Mouse (Mus musculus): Measurements from ENCODE around the gene Cadm1. TPM values are rescaled to one million over a fixed set of nuclear protein-coding genes. Genes with fewer than 3 reads are reported as not detected.

The Cadm1 gene
- polyA plus RNA-seq, 1 experiment from 2014 or later, result 7.4 TPM

GRCm38 (mm10) chr9:47608921-47609320 lies 78.9 kb downstream of the Cadm1 start:
- Histone ChIP-seq H3K4me2 (no peak overlapping the region), H3K9ac (no peak overlapping the region), H3K36me3 (no peaks in the 10 kb centered on the region), H3K4me1 (replicated peaks) (no peaks in the 10 kb centered on the region), H3K27me3 (no peaks in the 10 kb centered on the region), H3K27ac (no peak overlapping the region), H3K9me3 (replicated peaks) (no peaks in the 10 kb centered on the region), H3K4me3 (replicated peaks) (no peak overlapping the region)
- ATAC-seq (ENCODE audit: low read depth), result no peak
- WGBS (ENCODE audit: insufficient replicate concordance), result 51% methylated on average over 6 of the region's 6 CpGs
- no peak for DNase-seq

- Histone ChIP-seq H3K36me3 (no peaks in the 10 kb centered on the region), H3K9ac (no peak overlapping the region), H3K27me3 (no peaks in the 10 kb centered on the region), H3K27ac (no peak overlapping the region), H3K9me3 (replicated peaks) (no peaks in the 10 kb centered on the region), H3K4me2 (no peak overlapping the region), H3K4me3 (replicated peaks) (no peak overlapping the region), H3K4me1 (replicated peaks) (no peaks in the 10 kb centered on the region)
- no peak for ATAC-seq (ENCODE audit: low read depth)
- WGBS (ENCODE audit: insufficient replicate concordance), result 59% methylated on average over 4 of the region's 4 CpGs
- DNase-seq, result no peak
Measured at GRCm38 (mm10) chr9:47609443-47609842, 79.5 kb downstream of the Cadm1 start.

- 67% methylated on average over 11 of the region's 11 CpGs for WGBS (ENCODE audit: insufficient replicate concordance)
- no peaks in the 10 kb centered on the region for H3K27me3 ChIP-seq
- H3K4me2 ChIP-seq, result no peak overlapping the region
- no peak overlapping the region for H3K27ac ChIP-seq
- no peaks in the 10 kb centered on the region for H3K9me3 ChIP-seq (replicated peaks)
- ATAC-seq (ENCODE audit: low read depth) (no peak), DNase-seq (no peak)
- H3K4me3 ChIP-seq (replicated peaks), result no peak overlapping the region
- H3K36me3 ChIP-seq, result no peaks in the 10 kb centered on the region
- H3K9ac ChIP-seq, result no peak overlapping the region
- no peaks in the 10 kb centered on the region for H3K4me1 ChIP-seq (replicated peaks)
Measured at GRCm38 (mm10) chr9:47610316-47610715, 80.3 kb downstream of the Cadm1 start.

- H3K9ac ChIP-seq, result no peak overlapping the region
- no peaks in the 10 kb centered on the region for H3K9me3 ChIP-seq (replicated peaks)
- H3K4me2 ChIP-seq, result no peak overlapping the region
- ATAC-seq (ENCODE audit: low read depth) (no peak), DNase-seq (no peak)
- H3K4me1 ChIP-seq (replicated peaks), result no peaks in the 10 kb centered on the region
- no peaks in the 10 kb centered on the region for H3K27me3 ChIP-seq
- no peak overlapping the region for H3K27ac ChIP-seq
- H3K4me3 ChIP-seq (replicated peaks), result no peak overlapping the region
- H3K36me3 ChIP-seq, result no peaks in the 10 kb centered on the region
- 65% methylated on average over 13 of the region's 13 CpGs for WGBS (ENCODE audit: insufficient replicate concordance)
Measured at GRCm38 (mm10) chr9:47612894-47613412, 83.0 kb downstream of the Cadm1 start.

GRCm38 (mm10) chr9:47615049-47615448 lies 85.1 kb downstream of the Cadm1 start:
- no peak overlapping the region for H3K9ac ChIP-seq
- DNase-seq (no peak), ATAC-seq (ENCODE audit: low read depth) (no peak)
- 62% methylated on average over 6 of the region's 6 CpGs for WGBS (ENCODE audit: insufficient replicate concordance)
- no peak overlapping the region for H3K27ac ChIP-seq
- no peak overlapping the region for H3K4me2 ChIP-seq
- H3K4me3 ChIP-seq (replicated peaks), result no peak overlapping the region
- H3K36me3 ChIP-seq, result no peaks in the 10 kb centered on the region
- no peaks in the 10 kb centered on the region for H3K9me3 ChIP-seq (replicated peaks)
- H3K4me1 ChIP-seq (replicated peaks), result no peaks in the 10 kb centered on the region
- H3K27me3 ChIP-seq, result 0 out of 2 replicates have a peak, but pooled peaks cover 3% of the 10 kb centered on the region

GRCm38 (mm10) chr9:47616391-47616790 lies 86.4 kb downstream of the Cadm1 start:
- no peak for DNase-seq
- H3K27ac ChIP-seq, result no peak overlapping the region
- 44% methylated on average over 4 of the region's 4 CpGs for WGBS (ENCODE audit: insufficient replicate concordance)

GRCm38 (mm10) chr9:47619501-47620029 lies 89.6 kb downstream of the Cadm1 start:
- WGBS (ENCODE audit: insufficient replicate concordance), result 70% methylated on average over 8 of the region's 8 CpGs

More at GRCm38 (mm10) chr9:47616391-47616790, 86.4 kb downstream of the Cadm1 start:
- Histone ChIP-seq H3K9ac (no peak overlapping the region), H3K27me3 (0 out of 2 replicates have a peak, but pooled peaks cover 3% of the 10 kb centered on the region), H3K36me3 (no peaks in the 10 kb centered on the region), H3K4me3 (replicated peaks) (no peak overlapping the region), H3K9me3 (replicated peaks) (no peaks in the 10 kb centered on the region), H3K4me2 (no peak overlapping the region), H3K4me1 (replicated peaks) (no peaks in the 10 kb centered on the region)
- no peak for ATAC-seq (ENCODE audit: low read depth)

GRCm38 (mm10) chr9:47623447-47624445 lies 93.8 kb downstream of the Cadm1 start:
- DNase-seq (no peak), ATAC-seq (ENCODE audit: low read depth) (peak; percentile 54)
- H3K4me2 ChIP-seq, result peak overlapping the region; percentile 7; the same call in 1 of the 2 replicates

More at GRCm38 (mm10) chr9:47619501-47620029, 89.6 kb downstream of the Cadm1 start:
- Histone ChIP-seq H3K4me2 (no peak overlapping the region), H3K9me3 (replicated peaks) (no peaks in the 10 kb centered on the region), H3K36me3 (no peaks in the 10 kb centered on the region), H3K27me3 (0 out of 2 replicates have a peak, but pooled peaks cover 3% of the 10 kb centered on the region), H3K4me3 (replicated peaks) (no peak overlapping the region), H3K4me1 (replicated peaks) (no peaks in the 10 kb centered on the region), H3K9ac (no peak overlapping the region), H3K27ac (no peak overlapping the region)
- no peak for ATAC-seq (ENCODE audit: low read depth)
- no peak for DNase-seq

GRCm38 (mm10) chr9:47624565-47625520 lies 94.9 kb downstream of the Cadm1 start:
- Histone ChIP-seq H3K36me3 (no peaks in the 10 kb centered on the region), H3K27me3 (no peaks in the 10 kb centered on the region), H3K4me3 (replicated peaks) (no peak overlapping the region), H3K9ac (no peak overlapping the region), H3K4me1 (replicated peaks) (0 out of 2 replicates have a peak, but pooled peaks cover 2% of the 10 kb centered on the region), H3K4me2 (no peak overlapping the region; the same call in 1 of the 2 replicates), H3K27ac (peak overlapping the region; percentile 66), H3K9me3 (replicated peaks) (no peaks in the 10 kb centered on the region)
- DNase-seq (no peak), ATAC-seq (ENCODE audit: low read depth) (peak; percentile 62; the same call in 1 of the 2 replicates)
- 72% methylated on average over 17 of the region's 17 CpGs for WGBS (ENCODE audit: insufficient replicate concordance)

More at GRCm38 (mm10) chr9:47623447-47624445, 93.8 kb downstream of the Cadm1 start:
- Histone ChIP-seq H3K27ac (0 out of 2 replicates have a peak overlapping the region, but pooled peaks have one; percentile 4), H3K9me3 (replicated peaks) (no peaks in the 10 kb centered on the region), H3K36me3 (no peaks in the 10 kb centered on the region), H3K9ac (no peak overlapping the region), H3K4me1 (replicated peaks) (0 out of 2 replicates have a peak, but pooled peaks cover 2% of the 10 kb centered on the region), H3K4me3 (replicated peaks) (no peak overlapping the region), H3K27me3 (0 out of 2 replicates have a peak, but pooled peaks cover 3% of the 10 kb centered on the region)
- WGBS (ENCODE audit: insufficient replicate concordance), result 55% methylated on average over 12 of the region's 12 CpGs

- WGBS (ENCODE audit: insufficient replicate concordance), result 58% methylated on average over 7 of the region's 7 CpGs
Measured at GRCm38 (mm10) chr9:47625621-47626210, 95.7 kb downstream of the Cadm1 start.

More at GRCm38 (mm10) chr9:47625621-47626210, 95.7 kb downstream of the Cadm1 start:
- Histone ChIP-seq H3K9me3 (replicated peaks) (no peaks in the 10 kb centered on the region), H3K4me1 (replicated peaks) (0 out of 2 replicates have a peak, but pooled peaks cover 2% of the 10 kb centered on the region), H3K4me2 (no peak overlapping the region), H3K27me3 (no peaks in the 10 kb centered on the region), H3K4me3 (replicated peaks) (no peak overlapping the region), H3K36me3 (no peaks in the 10 kb centered on the region), H3K9ac (no peak overlapping the region), H3K27ac (no peak overlapping the region)
- DNase-seq (no peak), ATAC-seq (ENCODE audit: low read depth) (no peak)

Data from liver, embryonic 13.5 days (tissue).